21 mouse cellular contexts compared by ENCODE assay signal in the genomic region with DNA sequence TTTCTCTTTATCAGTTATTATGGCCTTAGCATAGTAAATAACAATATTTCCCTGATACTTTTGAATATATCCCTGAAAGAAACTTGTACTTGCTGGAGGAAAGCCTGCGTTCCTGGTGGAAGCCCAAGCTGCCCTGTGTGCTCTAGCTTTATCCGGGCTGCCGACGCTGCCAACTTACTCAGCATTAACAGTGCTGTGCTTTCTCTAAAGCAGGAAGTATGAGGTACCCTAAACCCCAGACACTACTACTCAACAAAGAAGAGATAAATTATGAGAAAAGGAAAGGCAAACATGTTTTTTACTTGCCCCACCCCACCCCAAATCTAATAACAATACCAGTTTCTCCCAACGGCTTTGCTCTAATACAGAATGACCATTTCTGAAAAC.
DNase-seq lines count a peak whose midpoint lies in the region; ATAC-seq and TF ChIP-seq lines count a peak whose summit lies in the region.
"Had no signal": no experiment of that assay in that cellular context is flagged by ENCODE, and none has a peak within 500 bp of the region (broad histone marks: within the 10 kb centered on the region; RNA-seq: fewer than 3 reads in every experiment).

No protein-coding gene starts in this region.

- ATAC-seq in hindbrain, embryonic 12.5 days (ENCODE audit: low FRiP score), result no peak
- ATAC-seq in hindbrain, postnatal 0 days, result no peak
- ATAC-seq in hindbrain, embryonic 14.5 days (ENCODE audit: low FRiP score), result no peak
- ATAC-seq: intestine, embryonic 16.5 days had no signal

- H3K27me3 ChIP-seq in hindbrain, embryonic 12.5 days, result no peaks in the 10 kb centered on the region
- no peaks in the 10 kb centered on the region for H3K27me3 ChIP-seq in hindbrain, postnatal 0 days (ENCODE audit: insufficient read depth, low read length)
- 0 out of 2 replicates have a peak, but pooled peaks cover 3% of the 10 kb centered on the region for H3K27me3 ChIP-seq in hindbrain, embryonic 14.5 days (ENCODE audit: control insufficient read depth, insufficient read depth, low read length)
- H3K27me3 ChIP-seq: embryonic facial prominence, embryonic 15.5 days; lung, embryonic 15.5 days had no signal

- H3K4me2 ChIP-seq in hindbrain, embryonic 12.5 days (replicated peaks), result peak overlapping the region; percentile 7; the same call in 1 of the 2 replicates
- H3K4me2 ChIP-seq in hindbrain, postnatal 0 days (ENCODE audit: low read depth, low read length), result no peak overlapping the region
- no peak overlapping the region for H3K4me2 ChIP-seq in hindbrain, embryonic 14.5 days (replicated peaks)
- H3K4me2 ChIP-seq: embryonic facial prominence, embryonic 15.5 days; liver, embryonic 11.5 days; lung, embryonic 15.5 days had no signal

- DNase-seq in hindbrain, postnatal 0 days (ENCODE audit: low spot score), result no peak
- peak; percentile 25 for DNase-seq in lung, postnatal 10 days
- no peak for DNase-seq in lung, postnatal 25 days (ENCODE audit: low spot score)
- DNase-seq in MN1 (ENCODE audit: low spot score), result peak; percentile 10
- no peak for DNase-seq in hindbrain, embryonic 14.5 days (ENCODE audit: low spot score)
- no peak for DNase-seq in layer of hippocampus, postnatal 25 days (ENCODE audit: extremely low spot score in 1 of 2, low spot score in 1 of 2)
- DNase-seq in left cerebral cortex, adult 2 months (ENCODE audit: extremely low spot score in 1 of 2, low spot score in 2 of 2), result no peak
- DNase-seq: cerebellum, adult 18-20 months; cerebellum, postnatal 25 days; gastrocnemius, postnatal 25 days; heart, postnatal 36 days; right cerebral cortex, postnatal 4 days; thymus, postnatal 25 days had no signal

- WGBS in hindbrain, embryonic 12.5 days, result 56% methylated on average over 5 of the region's 5 CpGs
- 47% methylated on average over 5 of the region's 5 CpGs for WGBS in hindbrain, postnatal 0 days
- WGBS in hindbrain, embryonic 14.5 days, result 44% methylated on average over 5 of the region's 5 CpGs

- no peaks in the 10 kb centered on the region for H3K36me3 ChIP-seq in hindbrain, embryonic 12.5 days
- H3K36me3 ChIP-seq in hindbrain, postnatal 0 days (ENCODE audit: insufficient read depth, low read length), result no peaks in the 10 kb centered on the region
- H3K36me3 ChIP-seq in hindbrain, embryonic 14.5 days (replicated peaks; ENCODE audit: control insufficient read depth, insufficient read depth), result no peaks in the 10 kb centered on the region
- H3K36me3 ChIP-seq: embryonic facial prominence, embryonic 15.5 days; lung, embryonic 15.5 days had no signal

- H3K27ac ChIP-seq in hindbrain, embryonic 12.5 days, result peak overlapping the region; percentile 45; the same call in 1 of the 2 replicates
- no peak overlapping the region for H3K27ac ChIP-seq in hindbrain, postnatal 0 days
- H3K27ac ChIP-seq in hindbrain, embryonic 14.5 days, result peak overlapping the region; percentile 47; the same call in 1 of the 2 replicates
- no peak overlapping the region for H3K27ac ChIP-seq in left cerebral cortex, adult 2 months
- H3K27ac ChIP-seq: embryonic facial prominence, embryonic 15.5 days; heart, adult 2 months; kidney, postnatal 0 days; lung, embryonic 15.5 days had no signal

- no peaks in the 10 kb centered on the region for H3K9me3 ChIP-seq in hindbrain, embryonic 12.5 days (replicated peaks)
- no peaks in the 10 kb centered on the region for H3K9me3 ChIP-seq in hindbrain, postnatal 0 days (ENCODE audit: low read length)
- H3K9me3 ChIP-seq in hindbrain, embryonic 14.5 days (ENCODE audit: control insufficient read depth, low read length), result no peaks in the 10 kb centered on the region
- H3K9me3 ChIP-seq: embryonic facial prominence, embryonic 15.5 days; lung, embryonic 15.5 days had no signal

- no peak overlapping the region for H3K4me3 ChIP-seq in hindbrain, embryonic 12.5 days
- no peak overlapping the region for H3K4me3 ChIP-seq in hindbrain, postnatal 0 days (ENCODE audit: low read length)
- H3K4me3 ChIP-seq in hindbrain, embryonic 14.5 days (replicated peaks; ENCODE audit: low read length), result no peak overlapping the region
- no peak overlapping the region for H3K4me3 ChIP-seq in left cerebral cortex, adult 2 months
- H3K4me3 ChIP-seq: embryonic facial prominence, embryonic 15.5 days; heart, adult 2 months; lung, embryonic 15.5 days; myocyte had no signal

- intact Hi-C loops in left cerebral cortex, adult 2 months (cut with DNase I), result no loop called here

- peaks cover 15% of the 10 kb centered on the region for H3K4me1 ChIP-seq in hindbrain, embryonic 12.5 days
- peaks cover 4% of the 10 kb centered on the region; the same call in 1 of the 2 replicates for H3K4me1 ChIP-seq in hindbrain, postnatal 0 days (ENCODE audit: insufficient read depth, low read length)
- peaks cover 25% of the 10 kb centered on the region for H3K4me1 ChIP-seq in hindbrain, embryonic 14.5 days (replicated peaks; ENCODE audit: control insufficient read depth, insufficient read depth, low read length)

- no peak for TF ChIP-seq CTCF in hindbrain, postnatal 0 days (IDR thresholded peaks at IDR 0.05; ENCODE audit: low read depth)
- no peak for TF ChIP-seq CTCF in left cerebral cortex, adult 2 months (IDR thresholded peaks at IDR 0.05)

- no peak overlapping the region for H3K9ac ChIP-seq in hindbrain, embryonic 12.5 days
- H3K9ac ChIP-seq in hindbrain, postnatal 0 days (replicated peaks; ENCODE audit: low read length), result no peak overlapping the region
- H3K9ac ChIP-seq in hindbrain, embryonic 14.5 days, result 0 out of 2 replicates have a peak overlapping the region, but pooled peaks have one; percentile 30
- H3K9ac ChIP-seq: embryonic facial prominence, embryonic 15.5 days; lung, embryonic 15.5 days had no signal

Comparison
In these comparisons a context has a peak if more than half of its experiments do, and no peak if none do; other contexts are left out.
1. H3K27ac ChIP-seq: peak in hindbrain, embryonic 12.5 days (single experiment) and hindbrain, embryonic 14.5 days (single experiment); none in hindbrain, postnatal 0 days (single experiment) and left cerebral cortex, adult 2 months (single experiment).
2. DNase-seq: peak in lung, postnatal 10 days (single experiment) and MN1 (single experiment); none in hindbrain, postnatal 0 days (single experiment), lung, postnatal 25 days (single experiment), hindbrain, embryonic 14.5 days (single experiment), layer of hippocampus, postnatal 25 days (0 of 2) and left cerebral cortex, adult 2 months (0 of 2).